In the genomic region with DNA sequence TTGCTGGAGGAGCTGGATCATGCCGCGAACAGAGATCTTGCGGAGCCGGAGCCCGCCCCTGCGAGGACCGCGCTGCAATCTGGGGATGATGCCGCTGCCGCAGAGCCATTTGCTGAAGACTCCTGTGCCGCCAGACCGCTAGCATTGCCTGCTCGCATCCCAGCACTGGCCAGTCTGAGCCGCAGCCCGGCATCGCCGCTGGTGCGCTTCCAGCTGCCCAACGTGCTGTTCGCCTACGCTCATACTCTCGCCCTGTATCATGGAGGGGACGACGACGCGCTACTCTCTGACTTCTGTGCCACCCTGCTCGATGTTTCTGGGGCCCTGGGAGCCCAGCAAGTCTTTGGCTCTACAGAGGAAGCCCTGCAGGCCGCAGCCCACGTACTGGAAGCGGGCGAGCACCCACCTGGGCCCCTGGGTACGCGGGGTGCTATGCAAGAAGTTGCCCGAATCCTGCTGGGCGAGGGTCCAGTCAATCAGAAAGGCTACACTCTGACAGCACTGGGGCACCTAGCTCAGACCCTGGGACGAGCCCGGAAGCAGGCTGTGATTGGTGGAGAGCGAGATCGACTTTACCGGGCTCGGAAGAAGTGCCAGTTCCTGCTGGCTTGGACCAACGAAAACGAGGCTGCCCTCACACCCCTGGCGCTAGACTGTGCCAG, we compare ENCODE assay signal across 8 mouse cellular contexts. TPM values are rescaled to one million over a fixed set of nuclear protein-coding genes. Genes with fewer than 3 reads are reported as not detected.
DNase-seq lines count a peak whose midpoint lies in the region; ATAC-seq and TF ChIP-seq lines count a peak whose summit lies in the region.

No protein-coding gene starts in this region.

- DNase-seq in testis, postnatal 10 days (ENCODE audit: low spot score): no peak
- DNase-seq in kidney, postnatal 14 days: peak; percentile 65
- DNase-seq in lung, postnatal 36 days: peak; percentile 49
- peak; percentile 35 to 42 for DNase-seq in right cerebral cortex, adult 2 months (ENCODE audit: low spot score in 2 of 2)
- DNase-seq in gastrocnemius, adult 8-10 months (ENCODE audit: low spot score in 2 of 2): no peak

- no peak for TF ChIP-seq POLR2A in testis, adult 2 months (IDR thresholded peaks at IDR 0.05; ENCODE audit: control insufficient read depth, low read depth, low read length)

- TF ChIP-seq CTCF in testis, adult 2 months (IDR thresholded peaks at IDR 0.05; ENCODE audit: control insufficient read depth, insufficient read depth, insufficient replicate concordance, low read depth, low read length): no peak

- 1% methylated on average over 44 of the region's 44 CpGs for WGBS in heart, embryonic 13.5 days

- H3K27me3 ChIP-seq in testis, adult 2 months (ENCODE audit: control insufficient read depth, insufficient read depth, low read length): no peaks in the 10 kb centered on the region
- H3K27me3 ChIP-seq in heart, embryonic 13.5 days (replicated peaks): no peaks in the 10 kb centered on the region

- no peaks in the 10 kb centered on the region for H3K36me3 ChIP-seq in testis, adult 2 months (ENCODE audit: control insufficient read depth, insufficient read depth, low read length)
- peaks cover 18% of the 10 kb centered on the region for H3K36me3 ChIP-seq in heart, embryonic 13.5 days

- H3K27ac ChIP-seq in testis, adult 2 months (ENCODE audit: control insufficient read depth, insufficient read depth, low read depth, low read length): peak overlapping the region; percentile 95
- 0 out of 2 replicates have a peak overlapping the region, but pooled peaks have one; percentile 53 for H3K27ac ChIP-seq in brown adipose tissue, adult 24 weeks (replicated peaks; ENCODE audit: low read depth, low read length)
- peak overlapping the region; percentile 95 for H3K27ac ChIP-seq in heart, embryonic 13.5 days (replicated peaks)

- peak overlapping the region; percentile 98 for H3K9ac ChIP-seq in heart, embryonic 13.5 days

- H3K4me2 ChIP-seq in heart, embryonic 13.5 days: peak overlapping the region; percentile 93

- ATAC-seq in heart, embryonic 13.5 days (ENCODE audit: extremely low read depth, insufficient number of reproducible peaks, low FRiP score, low TSS enrichment): no peak

- H3K4me1 ChIP-seq in testis, adult 2 months (ENCODE audit: control insufficient read depth, insufficient read depth, low read length): peaks cover 15% of the 10 kb centered on the region
- H3K4me1 ChIP-seq in brown adipose tissue, adult 24 weeks (ENCODE audit: control insufficient read depth, insufficient read depth, insufficient read length, low read length): peaks cover 9% of the 10 kb centered on the region
- H3K4me1 ChIP-seq in heart, embryonic 13.5 days: peaks cover 38% of the 10 kb centered on the region

- H3K9me3 ChIP-seq in heart, embryonic 13.5 days: no peaks in the 10 kb centered on the region

- peak overlapping the region; percentile 94 for H3K4me3 ChIP-seq in testis, adult 2 months (ENCODE audit: control insufficient read depth, low read depth, low read length)
- peak overlapping the region; percentile 90 for H3K4me3 ChIP-seq in brown adipose tissue, adult 24 weeks (ENCODE audit: insufficient read depth, low read depth, low read length)
- peak overlapping the region; percentile 91 for H3K4me3 ChIP-seq in heart, embryonic 13.5 days

RNA-seq across cellular contexts. Expression of a gene that starts 0.8 kb away (rescaled TPM):
- polyA plus RNA-seq in testis, adult 2 months (2012; rRNA removed): 742 and 891 TPM in 2 replicates
- polyA plus RNA-seq in brown adipose tissue, adult 24 weeks (2012; ENCODE audit: insufficient read depth, insufficient read length, missing spikeins): 9.8 and 11.3 TPM in 2 replicates
- polyA plus RNA-seq in heart, embryonic 13.5 days (2015; fragmentation: Nextera tagmentation; extraction: Ambion mirVana): 21.1 and 23.1 TPM in 2 replicates
- total RNA-seq in gastrocnemius, adult 8-10 months (2022): 10 to 100 TPM; 10.2 to 11.3 (median 11.0) TPM

RNA-seq across cellular contexts. Expression of a gene that starts 4.1 kb away (rescaled TPM):
- 605 and 748 TPM in 2 replicates for polyA plus RNA-seq in testis, adult 2 months (2012; rRNA removed)
- 701 and 753 TPM in 2 replicates for polyA plus RNA-seq in brown adipose tissue, adult 24 weeks (2012; ENCODE audit: insufficient read depth, insufficient read length, missing spikeins)
- 467 and 540 TPM in 2 replicates for polyA plus RNA-seq in heart, embryonic 13.5 days (2015; fragmentation: Nextera tagmentation; extraction: Ambion mirVana)
- total RNA-seq in gastrocnemius, adult 8-10 months (2022): 100 to 1,000 TPM; 428 to 532 (median 479) TPM

RNA-seq across cellular contexts. Expression of a gene that starts 4.2 kb away (rescaled TPM):
- 9.5 and 9.8 TPM in 2 replicates for polyA plus RNA-seq in testis, adult 2 months (2012; rRNA removed)
- 53.6 and 56.4 TPM in 2 replicates for polyA plus RNA-seq in brown adipose tissue, adult 24 weeks (2012; ENCODE audit: insufficient read depth, insufficient read length, missing spikeins)
- polyA plus RNA-seq in heart, embryonic 13.5 days (2015; fragmentation: Nextera tagmentation; extraction: Ambion mirVana): 59.8 and 66.3 TPM in 2 replicates
- total RNA-seq in gastrocnemius, adult 8-10 months (2022): 10 to 100 TPM; 21.2 to 23.0 (median 22.3) TPM

RNA-seq across cellular contexts. Expression of a gene that starts 6.4 kb away (rescaled TPM):
- 26.0 and 26.5 TPM in 2 replicates for polyA plus RNA-seq in testis, adult 2 months (2012; rRNA removed)
- polyA plus RNA-seq in brown adipose tissue, adult 24 weeks (2012; ENCODE audit: insufficient read depth, insufficient read length, missing spikeins): 7.3 and 15.5 TPM in 2 replicates
- 7.8 and 8.0 TPM in 2 replicates for polyA plus RNA-seq in heart, embryonic 13.5 days (2015; fragmentation: Nextera tagmentation; extraction: Ambion mirVana)
- 1 to 10 TPM; 2.5 to 5.5 (median 4.0) TPM for total RNA-seq in gastrocnemius, adult 8-10 months (2022)

RNA-seq across cellular contexts. Expression of a gene that starts 15.3 kb away (rescaled TPM):
- polyA plus RNA-seq in testis, adult 2 months (2012; rRNA removed): 48.4 and 52.1 TPM in 2 replicates
- 25.0 and 25.8 TPM in 2 replicates for polyA plus RNA-seq in brown adipose tissue, adult 24 weeks (2012; ENCODE audit: insufficient read depth, insufficient read length, missing spikeins)
- 48.1 and 48.4 TPM in 2 replicates for polyA plus RNA-seq in heart, embryonic 13.5 days (2015; fragmentation: Nextera tagmentation; extraction: Ambion mirVana)
- total RNA-seq in gastrocnemius, adult 8-10 months (2022): 10 to 100 TPM; 17.0 to 23.5 (median 20.4) TPM

Comparison
In these comparisons a context has a peak if more than half of its experiments do, and no peak if none do; other contexts are left out.
1. DNase-seq: peak in kidney, postnatal 14 days (single experiment), lung, postnatal 36 days (single experiment) and right cerebral cortex, adult 2 months (2 of 2); none in testis, postnatal 10 days (single experiment) and gastrocnemius, adult 8-10 months (0 of 2).
2. RNA of a gene that starts 0.8 kb away (polyA plus RNA-seq): 742 to 891 TPM in testis, adult 2 months; 21.1 to 23.1 TPM in heart, embryonic 13.5 days and 9.8 to 11.3 TPM in brown adipose tissue, adult 24 weeks; every median in the first group is over 10 times any median in the second.
3. Peak in every context shown above with its lines, with median percentiles within 50 percentile points of each other: H3K27ac ChIP-seq and H3K4me3 ChIP-seq.